Mouse (Mus musculus) CH12.LX (cell line): ENCODE data around the gene Rnf213. TPM values are rescaled to one million over a fixed set of nuclear protein-coding genes. Genes with fewer than 3 reads are reported as not detected.

Experiments
- DNase-seq: peaks from one replicate; pipeline ENCODE4 v3.0.0-alpha.2; 2013; ENCODE audit errors: extremely low read depth
- H3K27ac ChIP-seq: 2 replicates; pipeline ENCODE4 v1.5.1; 2012; ENCODE audit warnings: low read depth, mild to moderate bottlenecking, control low read depth, moderate library complexity; ENCODE audit not compliant: insufficient read depth
- H3K27me3 ChIP-seq: replicated peaks from 2 replicates; pipeline ENCODE3; 2012; ENCODE audit warnings: inconsistent platforms
- H3K36me3 ChIP-seq, 2 experiments: replicated peaks in 1 of 2; 2 replicates each; pipeline versions ENCODE3 to v1.6.1; 2012; ENCODE audit warnings: inconsistent platforms in 1 of 2, low read length in 1 of 2, mild to moderate bottlenecking in 1 of 2, mixed read lengths in 1 of 2, moderate library complexity in 1 of 2; ENCODE audit not compliant: control insufficient read depth in 1 of 2, insufficient read depth in 1 of 2
- H3K4me1 ChIP-seq, 2 experiments: 2 replicates each; pipeline ENCODE4 v1.6.1; 2012; ENCODE audit warnings: inconsistent platforms in 1 of 2, moderate library complexity in 1 of 2; ENCODE audit not compliant: insufficient read depth in 2 of 2, control insufficient read depth in 1 of 2
- H3K4me2 ChIP-seq: 2 replicates; pipeline ENCODE4 v1.6.1; 2012; ENCODE audit warnings: low read depth, mild to moderate bottlenecking, control low read depth; ENCODE audit not compliant: poor library complexity, insufficient read depth, severe bottlenecking
- H3K4me3 ChIP-seq, 3 experiments: fragments of 150-350 bp in 1 of 3; sonication (generic) in 1 of 3; replicated peaks in 1 of 3; 2 replicates each; pipeline versions ENCODE3 to v1.5.1; 2011 to 2012; ENCODE audit warnings: low read depth in 2 of 3, low read length in 2 of 3, mild to moderate bottlenecking in 2 of 3, moderate library complexity in 2 of 3, control low read depth in 1 of 3, improper control_type of control experiment in 1 of 3, inconsistent platforms in 1 of 3, mixed read lengths in 1 of 3; ENCODE audit not compliant: poor library complexity in 1 of 3
- H3K79me2 ChIP-seq: replicated peaks from 2 replicates; pipeline ENCODE4 v1.6.1; 2012; ENCODE audit warnings: mild to moderate bottlenecking, moderate library complexity; ENCODE audit not compliant: control insufficient read depth, poor library complexity, insufficient read depth, severe bottlenecking; ENCODE audit errors: extremely low read depth
- H3K9ac ChIP-seq: 2 replicates; pipeline ENCODE4 v1.6.1; 2012; ENCODE audit warnings: low read depth, mild to moderate bottlenecking, control low read depth, moderate library complexity; ENCODE audit not compliant: insufficient read depth
- H3K9me3 ChIP-seq: replicated peaks from 2 replicates; pipeline ENCODE3; 2012; ENCODE audit warnings: low read length, inconsistent platforms, mixed read lengths
- CHD1 ChIP-seq: IDR thresholded peaks from 2 replicates; pipeline ENCODE4 v1.6.1; 2012; ENCODE audit warnings: low read depth, low read length, improper control_type of control experiment, inconsistent platforms
- CHD2 ChIP-seq: IDR thresholded peaks from 2 replicates; pipeline ENCODE4 v1.6.1; 2011; ENCODE audit warnings: low read length, improper control_type of control experiment
- E2F4 ChIP-seq: IDR thresholded peaks from 2 replicates; pipeline ENCODE4 v1.6.1; 2011; ENCODE audit warnings: low read depth, low read length, improper control_type of control experiment; ENCODE audit not compliant: insufficient replicate concordance
- ELF1 ChIP-seq: IDR thresholded peaks from 2 replicates; pipeline ENCODE4 v1.6.1; 2014; ENCODE audit warnings: low read depth, mild to moderate bottlenecking, inconsistent platforms, low read length, improper control_type of control experiment
- EP300 ChIP-seq: IDR thresholded peaks from 2 replicates; pipeline ENCODE4 v1.6.1; 2011; ENCODE audit warnings: low read length, improper control_type of control experiment
- GABPA ChIP-seq: IDR thresholded peaks from 2 replicates; pipeline ENCODE4 v1.6.1; 2012; ENCODE audit warnings: low read depth, low read length, improper control_type of control experiment, inconsistent platforms; ENCODE audit not compliant: insufficient replicate concordance
- HCFC1 ChIP-seq: IDR thresholded peaks from 2 replicates; pipeline ENCODE4 v1.6.1; 2012; ENCODE audit warnings: low read depth, mild to moderate bottlenecking, inconsistent platforms, low read length, improper control_type of control experiment
- IRF4 ChIP-seq: IDR thresholded peaks from 2 replicates; pipeline ENCODE4 v1.6.1; 2014; ENCODE audit warnings: low read depth, mild to moderate bottlenecking, inconsistent platforms, low read length, improper control_type of control experiment
- JUND ChIP-seq: conservative IDR thresholded peaks from 2 replicates; pipeline ENCODE4 v1.6.1; 2011; ENCODE audit warnings: low read depth, low read length, improper control_type of control experiment
- MAX ChIP-seq: IDR thresholded peaks from 2 replicates; pipeline ENCODE4 v1.6.1; 2011; ENCODE audit warnings: low read length, improper control_type of control experiment
- MAZ ChIP-seq: IDR thresholded peaks from 2 replicates; pipeline ENCODE4 v1.6.1; 2012; ENCODE audit warnings: low read depth, mild to moderate bottlenecking, inconsistent platforms, low read length, improper control_type of control experiment, moderate library complexity
- MEF2A ChIP-seq: IDR thresholded peaks from 2 replicates; pipeline ENCODE4 v1.6.1; 2014; ENCODE audit warnings: low read depth, mild to moderate bottlenecking, inconsistent platforms, low read length, improper control_type of control experiment, borderline replicate concordance
- MXI1 ChIP-seq: IDR thresholded peaks from 2 replicates; pipeline ENCODE4 v1.6.1; 2011; ENCODE audit warnings: mild to moderate bottlenecking, low read depth, low read length, improper control_type of control experiment
- MYC ChIP-seq: IDR thresholded peaks from 2 replicates; pipeline ENCODE4 v1.6.1; 2011; ENCODE audit warnings: low read depth, mild to moderate bottlenecking, improper control_type of control experiment, low read length
- NELFE ChIP-seq: IDR thresholded peaks from 2 replicates; pipeline ENCODE4 v1.6.1; 2011; ENCODE audit warnings: low read depth, low read length, improper control_type of control experiment
- PAX5 ChIP-seq: IDR thresholded peaks from 2 replicates; pipeline ENCODE4 v1.6.1; 2012; ENCODE audit warnings: low read length, inconsistent platforms, mixed read lengths
- POLR2A ChIP-seq: IDR thresholded peaks from 2 replicates; pipeline ENCODE4 v1.6.1; 2011; ENCODE audit warnings: low read depth, mild to moderate bottlenecking, improper control_type of control experiment, low read length
- RCOR1 ChIP-seq: conservative IDR thresholded peaks from 2 replicates; pipeline ENCODE4 v1.6.1; 2012; ENCODE audit warnings: low read depth, mild to moderate bottlenecking, inconsistent platforms, low read length, improper control_type of control experiment
- SIN3A ChIP-seq: IDR thresholded peaks from 2 replicates; pipeline ENCODE4 v1.6.1; 2012; ENCODE audit warnings: low read length, improper control_type of control experiment, inconsistent platforms
- SMC3 ChIP-seq: IDR thresholded peaks from 2 replicates; pipeline ENCODE4 v1.6.1; 2011; ENCODE audit warnings: low read depth, low read length, improper control_type of control experiment
- TBP ChIP-seq: conservative IDR thresholded peaks from 2 replicates; pipeline ENCODE4 v1.6.1; 2011; ENCODE audit warnings: low read depth, low read length, improper control_type of control experiment
- TCF12 ChIP-seq: IDR thresholded peaks from 2 replicates; pipeline ENCODE4 v1.6.1; 2014; ENCODE audit warnings: low read depth, mild to moderate bottlenecking, inconsistent platforms, low read length, improper control_type of control experiment
- UBTF ChIP-seq: IDR thresholded peaks from 2 replicates; pipeline ENCODE4 v1.6.1; 2012; ENCODE audit warnings: low read depth, mild to moderate bottlenecking, inconsistent platforms, low read length, improper control_type of control experiment, moderate library complexity
- ZMIZ1 ChIP-seq: IDR thresholded peaks from 2 replicates; pipeline ENCODE4 v1.6.1; 2012; ENCODE audit warnings: low read depth, mild to moderate bottlenecking, inconsistent platforms, low read length, improper control_type of control experiment
- ZNF384 ChIP-seq: IDR thresholded peaks from 2 replicates; pipeline ENCODE4 v1.6.1; 2012; ENCODE audit warnings: low read depth, low read length, improper control_type of control experiment, inconsistent platforms
- dilution Hi-C: fragments of 300-500 bp; cut with MboI; formaldehyde crosslinking; loops from 2 replicates; pipeline ENCODE4 v1.14.3; 2020; ENCODE audit warnings: low sequenced_read_pairs; ENCODE audit not compliant: extremely low pct_unique_long_range_greater_than_20kb, extremely low pct_ligation_motif_present
- in situ Hi-C: fragments of 300-500 bp; cut with MboI; formaldehyde crosslinking; loops from 3 replicates; pipeline ENCODE4 v1.14.3; 2019; ENCODE audit warnings: low sequenced_read_pairs, low pct_ligation_motif_present, low pct_unique_long_range_greater_than_20kb, mixed read lengths
- polyA plus RNA-seq: library from polyadenylated mRNA; unstranded; fragments of >175 nt; gene quantifications from 2 replicates; pipeline ENCODE4 v1.2.1, GENCODE M21; 2012; ENCODE audit warnings: low read depth; ENCODE audit not compliant: insufficient read length
- total RNA-seq, 2 experiments: library from RNA; depleted of rRNA; stranded (reverse); fragments of 300-350 nt in 1 of 2; fragments of >200 nt in 1 of 2; gene quantifications; 2 replicates each; pipeline ENCODE4 v1.2.3; 2012 to 2014

Gene Rnf213
- total and polyA plus RNA-seq, 3 experiments, result 4.2 to 23.2 (median 11.2) TPM

DNA sequence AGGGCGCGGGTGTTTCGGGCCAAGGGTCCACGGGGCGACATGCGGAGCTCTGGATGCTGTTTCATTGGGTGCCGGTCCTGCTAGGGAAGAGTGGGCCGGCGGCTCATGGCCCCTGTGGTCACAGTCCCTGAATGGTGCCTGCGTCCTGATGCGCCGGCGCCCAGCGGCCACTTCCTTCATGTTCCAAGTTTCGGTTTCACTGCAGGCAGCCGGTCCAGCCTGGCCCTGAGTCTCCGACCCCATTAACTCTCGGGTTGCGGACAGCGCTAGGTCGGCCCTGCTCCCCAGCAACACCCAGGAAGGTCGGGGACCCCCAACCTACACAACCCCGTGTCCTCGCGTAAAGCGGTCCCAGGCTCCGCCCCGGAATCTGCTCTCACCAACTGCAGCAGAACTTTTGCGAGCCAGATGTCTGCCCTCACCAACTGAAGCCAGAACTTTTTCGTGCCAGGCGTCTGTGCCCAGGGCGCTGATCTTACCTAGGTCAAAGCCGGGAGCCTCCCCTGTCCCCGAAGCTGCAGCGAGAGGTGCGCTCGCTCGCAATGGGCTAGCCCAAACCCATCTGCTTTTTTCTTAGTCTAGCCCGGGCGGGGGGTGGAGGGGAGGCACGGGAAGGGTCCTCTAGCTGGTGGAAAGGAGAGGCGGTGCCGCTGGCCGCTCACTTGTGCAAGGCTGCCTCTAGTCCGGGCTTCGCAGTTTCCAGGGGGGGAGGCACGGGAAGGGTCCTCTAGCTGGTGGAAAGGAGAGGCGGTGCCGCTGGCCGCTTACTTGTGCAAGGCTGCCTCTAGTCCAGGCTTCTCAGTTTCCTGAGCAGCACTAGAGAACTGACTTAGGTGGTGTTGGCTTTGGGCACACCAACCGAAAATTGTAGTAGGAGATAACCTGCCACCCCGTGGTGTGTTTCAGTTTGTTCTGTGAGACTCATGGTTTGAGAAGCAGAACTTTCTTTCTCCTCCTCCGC, 2.3 kb upstream of the Rnf213 start (continued):
- TF ChIP-seq EP300, result peak; percentile 37; the same call in 1 of the 2 replicates

DNA sequence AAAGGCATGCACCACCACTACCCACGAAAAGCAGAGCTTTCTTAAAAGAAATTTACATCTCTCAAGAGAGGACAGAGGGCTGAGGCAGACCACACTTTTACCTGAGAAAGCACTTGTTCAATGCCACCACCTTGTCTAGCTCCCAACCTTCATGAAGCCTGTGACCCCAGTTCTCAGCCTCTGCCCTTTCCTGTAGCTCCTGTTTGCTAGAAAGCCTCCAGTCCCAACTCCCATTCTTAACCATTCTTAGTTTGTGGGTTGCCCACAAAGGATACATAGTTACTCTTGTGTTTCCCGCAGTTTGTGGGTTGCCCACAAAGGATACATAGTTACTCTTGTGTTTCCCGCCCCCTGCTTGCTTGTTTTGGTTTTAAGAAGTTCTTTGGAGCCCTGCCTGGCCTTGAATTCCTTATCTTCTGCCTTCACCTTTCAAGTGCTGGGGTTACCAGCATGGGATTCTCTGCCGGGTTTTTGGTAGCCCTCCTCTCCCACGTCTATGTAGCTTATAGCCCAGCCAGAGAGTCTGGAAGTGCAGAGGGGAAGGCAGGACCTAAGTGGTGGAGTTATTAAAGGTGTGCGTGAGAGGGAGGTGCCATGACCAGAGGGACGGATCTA, 1.4 kb upstream of the Rnf213 start:
- dilution Hi-C loops, result no loop called here

DNA sequence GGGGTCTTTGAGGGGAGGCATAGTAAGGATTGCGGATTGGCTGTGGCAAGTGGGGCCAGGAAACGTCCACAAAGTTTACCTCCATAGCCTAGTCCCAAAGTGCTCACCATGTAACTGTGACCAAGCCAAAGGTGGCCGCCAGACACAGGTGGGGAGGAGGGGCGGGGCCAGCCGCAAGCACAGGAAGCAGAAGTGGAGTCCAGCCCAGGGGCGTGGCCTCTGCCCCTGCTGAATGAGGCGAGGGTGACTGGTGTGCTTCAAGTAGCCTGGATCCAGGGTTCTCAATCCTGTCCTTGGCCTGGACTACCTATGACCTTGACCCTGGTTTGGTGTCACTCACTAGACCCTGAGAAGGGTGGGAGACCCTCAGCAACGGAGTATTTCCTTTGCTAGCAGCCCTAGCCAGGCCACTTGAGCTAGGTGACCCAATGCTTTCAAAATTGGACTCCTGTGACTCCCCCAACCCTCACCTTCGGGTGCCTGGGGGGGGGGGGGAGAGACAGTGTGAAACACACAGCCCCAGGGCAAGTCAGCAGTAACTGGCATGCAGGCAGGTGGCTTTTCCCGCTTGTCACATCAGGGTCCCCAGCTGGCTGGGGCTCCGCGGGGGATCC, 792 bp upstream of the Rnf213 start:
- Histone ChIP-seq H3K4me2 (peak overlapping the region; percentile 39), H3K9ac (peak overlapping the region; percentile 41), H3K27me3 (peaks cover 72% of the 10 kb centered on the region), H3K9me3 (no peaks in the 10 kb centered on the region), H3K4me1 (peaks cover 18 to 36% of the 10 kb centered on the region in 2 experiments), H3K79me2 (no peaks in the 10 kb centered on the region), H3K4me3 (peak overlapping the region; percentile 9 to 22 (median 22)), H3K27ac (peak overlapping the region; percentile 26), H3K36me3 (peaks cover 7 to 15% of the 10 kb centered on the region in 2 experiments)
- dilution Hi-C loops, result no loop called here
- peak; percentile 82 for DNase-seq
- in situ Hi-C loops, result no loop called here
- TF ChIP-seq IRF4, result 0 out of 2 replicates have a peak, but pooled peaks have one; percentile 14
- TF ChIP-seq ELF1, result peak; percentile 64
- peak; percentile 61; the same call in 1 of the 2 replicates for TF ChIP-seq MAZ
- peak; percentile 78 for TF ChIP-seq SIN3A
- no peak for TF ChIP-seq PAX5
- TF ChIP-seq RCOR1, result 0 out of 2 replicates have a peak, but pooled peaks have one; percentile 40
- no peak for TF ChIP-seq EP300
- peak; percentile 47; the same call in 1 of the 2 replicates for TF ChIP-seq MEF2A
- peak; percentile 80 for TF ChIP-seq POLR2A
- TF ChIP-seq ZMIZ1, result peak; percentile 73
- TF ChIP-seq MYC, result 0 out of 2 replicates have a peak, but pooled peaks have one; percentile 27
- TF ChIP-seq TBP, result peak; percentile 71; the same call in 1 of the 2 replicates
- TF ChIP-seq TCF12, result 0 out of 2 replicates have a peak, but pooled peaks have one; percentile 58
- TF ChIP-seq CHD2, result no peak
- no peak for TF ChIP-seq E2F4
- no peak for TF ChIP-seq GABPA
- TF ChIP-seq MAX, result peak; percentile 80
- peak; percentile 65; the same call in 1 of the 2 replicates for TF ChIP-seq MXI1
- 0 out of 2 replicates have a peak, but pooled peaks have one; percentile 10 for TF ChIP-seq UBTF
- TF ChIP-seq HCFC1, result peak; percentile 35; the same call in 1 of the 2 replicates
- peak; percentile 67; the same call in 1 of the 2 replicates for TF ChIP-seq NELFE
- no peak for TF ChIP-seq ZNF384

More for the DNA sequence above, 1.4 kb upstream of the Rnf213 start:
- DNase-seq, result no peak
- Histone ChIP-seq H3K4me1 (peaks cover 18 to 36% of the 10 kb centered on the region in 2 experiments), H3K4me2 (peak overlapping the region; percentile 39), H3K27ac (peak overlapping the region; percentile 28; the same call in 1 of the 2 replicates), H3K79me2 (no peaks in the 10 kb centered on the region), H3K27me3 (peaks cover 71% of the 10 kb centered on the region), H3K9ac (peak overlapping the region; percentile 90), H3K9me3 (no peaks in the 10 kb centered on the region), H3K4me3 (peak overlapping the region; percentile 9 to 77 (median 22)), H3K36me3 (peaks cover 7 to 13% of the 10 kb centered on the region in 2 experiments)
- TF ChIP-seq SMC3 (no peak), CHD1 (no peak), IRF4 (no peak), HCFC1 (no peak), SIN3A (no peak), JUND (no peak), MAX (no peak), RCOR1 (no peak)
- in situ Hi-C loops, result no loop called here
